Comparison of ENCODE assay signal across 17 mouse cellular contexts in the genomic region with DNA sequence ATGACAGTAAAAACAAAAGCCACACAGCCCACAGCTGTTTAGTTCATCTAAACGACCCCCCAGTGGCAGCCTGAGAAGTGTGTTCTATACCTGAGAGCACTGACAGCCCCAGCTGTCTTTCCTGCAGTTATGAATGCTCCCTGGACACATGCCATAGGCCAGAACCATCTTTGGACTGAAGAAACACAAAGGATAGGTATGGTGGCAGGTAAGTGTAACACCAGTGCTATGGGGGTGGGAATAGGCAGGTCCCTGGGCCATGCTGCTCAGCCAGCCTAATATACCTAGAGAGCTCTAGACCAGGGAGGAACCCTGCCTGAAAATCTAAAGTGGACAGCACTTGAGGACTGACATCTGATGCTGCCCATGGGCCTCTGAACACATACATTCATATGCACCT.
A peak's percentile ranks its signal among the peaks of the same experiment; 100 is the strongest.
DNase-seq lines count a peak whose midpoint lies in the region; TF ChIP-seq lines count a peak whose summit lies in the region.
"Had no signal": no experiment of that assay in that cellular context is flagged by ENCODE, and none has a peak within 500 bp of the region (broad histone marks: within the 10 kb centered on the region; RNA-seq: fewer than 3 reads in every experiment).

No protein-coding gene starts in this region.

- no peak overlapping the region for H3K4me3 ChIP-seq in heart, adult 2 months
- H3K4me3 ChIP-seq: embryonic facial prominence, embryonic 10.5 days; embryonic facial prominence, embryonic 12.5 days; forebrain, embryonic 13.5 days; forebrain, embryonic 15.5 days had no signal

- TF ChIP-seq CTCF in heart, adult 2 months (IDR thresholded peaks at IDR 0.05): no peak

- H3K36me3 ChIP-seq in heart, adult 2 months (ENCODE audit: control insufficient read depth, insufficient read depth, low read length): no peaks in the 10 kb centered on the region
- H3K36me3 ChIP-seq: embryonic facial prominence, embryonic 10.5 days; embryonic facial prominence, embryonic 12.5 days; forebrain, embryonic 15.5 days; G1E had no signal

- no peaks in the 10 kb centered on the region for H3K4me1 ChIP-seq in heart, adult 2 months (ENCODE audit: control insufficient read depth, insufficient read depth, low read length)
- H3K4me1 ChIP-seq: embryonic facial prominence, embryonic 10.5 days; embryonic facial prominence, embryonic 12.5 days; forebrain, embryonic 13.5 days; forebrain, embryonic 15.5 days had no signal

- no peaks in the 10 kb centered on the region for H3K27me3 ChIP-seq in heart, adult 2 months (ENCODE audit: control insufficient read depth, insufficient read depth, low read length)
- H3K27me3 ChIP-seq: embryonic facial prominence, embryonic 12.5 days; forebrain, embryonic 13.5 days; forebrain, embryonic 15.5 days; Patski had no signal

- no peak overlapping the region for H3K9ac ChIP-seq in heart, adult 2 months (ENCODE audit: low read depth, low read length)
- H3K9ac ChIP-seq: embryonic facial prominence, embryonic 12.5 days; forebrain, embryonic 13.5 days; forebrain, embryonic 15.5 days; forebrain, postnatal 0 days had no signal

- no peaks in the 10 kb centered on the region for H3K79me2 ChIP-seq in heart, adult 2 months (replicated peaks; ENCODE audit: control insufficient read depth, insufficient read depth, low read length)

- H3K27ac ChIP-seq in heart, adult 2 months: no peak overlapping the region
- H3K27ac ChIP-seq: embryonic facial prominence, embryonic 10.5 days; embryonic facial prominence, embryonic 12.5 days; forebrain, embryonic 13.5 days; forebrain, embryonic 15.5 days had no signal

- DNase-seq in cerebellum, adult 11-12 months: peak; percentile 56
- no peak for DNase-seq in cerebellum, adult 11 months
- DNase-seq in cerebellum, adult 9-10 months: peak; percentile 60
- DNase-seq in cerebellum, postnatal 14 days: no peak
- DNase-seq in heart, adult 11 months: peak; percentile 65
- no peak for DNase-seq in heart, adult 2 months
- DNase-seq: adrenal gland, postnatal 14 days; B cell, adult 2 months; cerebellum, adult 18-20 months; cerebellum, postnatal 36 days; forebrain, postnatal 0 days had no signal

- TF ChIP-seq POLR2A in heart, adult 2 months (IDR thresholded peaks at IDR 0.05; ENCODE audit: insufficient read depth, low read depth, low read length): no peak

- 28% methylated on average over 1 of the region's 1 CpGs for WGBS in heart, adult 2 months

- intact Hi-C loops in heart, adult 2 months (cut with DNase I): no loop called here

- no peak for TF ChIP-seq EP300 in heart, adult 2 months (IDR thresholded peaks at IDR 0.05; ENCODE audit: insufficient read depth, low read depth, low read length)

Comparison
In these comparisons a context has a peak if more than half of its experiments do, and no peak if none do; other contexts are left out.
1. DNase-seq: peak in cerebellum, adult 11-12 months (single experiment), cerebellum, adult 9-10 months (single experiment) and heart, adult 11 months (single experiment); none in cerebellum, adult 11 months (single experiment), cerebellum, postnatal 14 days (0 of 2) and heart, adult 2 months (0 of 2).